In the genomic region with DNA sequence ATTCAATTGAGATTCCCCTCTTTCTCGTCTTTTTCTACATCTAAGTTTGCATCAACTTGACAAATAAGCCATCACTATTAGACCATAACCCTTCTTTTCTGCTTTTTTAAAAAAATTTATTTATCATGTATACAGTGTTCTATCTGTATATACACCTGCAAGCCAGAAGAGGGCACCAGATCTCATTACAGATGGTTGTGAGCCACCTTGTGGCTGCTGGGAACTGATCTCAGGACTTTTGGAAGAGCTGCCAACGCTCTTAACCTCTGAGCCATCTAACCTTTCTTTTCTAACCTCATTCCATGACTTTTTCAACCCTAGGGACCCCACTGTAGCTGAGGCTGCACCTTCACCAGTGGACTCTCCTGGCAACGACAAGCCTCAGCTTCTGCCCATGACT, we compare ENCODE assay signal across 24 mouse cellular contexts. TPM values are rescaled to one million over a fixed set of nuclear protein-coding genes. Genes with fewer than 3 reads are reported as not detected.
DNase-seq lines count a peak whose midpoint lies in the region; ATAC-seq and TF ChIP-seq lines count a peak whose summit lies in the region.
"Had no signal": no experiment of that assay in that cellular context is flagged by ENCODE, and none has a peak within 500 bp of the region (broad histone marks: within the 10 kb centered on the region; RNA-seq: fewer than 3 reads in every experiment).

No protein-coding gene starts in this region.

- in situ Hi-C loops in ES-E14 (cut with MboI; ENCODE audit: low sequenced_read_pairs in 2 of 2, unreplicated experiment in 2 of 2): no loop called here

- H3K4me3 ChIP-seq in heart, postnatal 0 days (ENCODE audit: low read depth, low read length): no peak overlapping the region
- H3K4me3 ChIP-seq in heart, embryonic 11.5 days (ENCODE audit: low read depth, low read length): no peak overlapping the region
- no peak overlapping the region for H3K4me3 ChIP-seq in liver, adult 2 months (ENCODE audit: insufficient read depth, low read depth, low read length)
- no peak overlapping the region for H3K4me3 ChIP-seq in liver, embryonic 11.5 days (ENCODE audit: low read depth, low read length)
- no peak overlapping the region for H3K4me3 ChIP-seq in ES-E14 (ENCODE audit: insufficient read depth in 1 of 2, low read depth in 1 of 2, low read length in 2 of 2, poor library complexity in 1 of 2, severe bottlenecking in 1 of 2)
- H3K4me3 ChIP-seq in forebrain, embryonic 12.5 days (replicated peaks): no peak overlapping the region
- H3K4me3 ChIP-seq: embryonic facial prominence, embryonic 10.5 days; heart, embryonic 10.5 days; hindbrain, embryonic 10.5 days; limb, embryonic 13.5 days; midbrain, embryonic 15.5 days; myocyte; stomach, embryonic 15.5 days had no signal

- no peak overlapping the region for H3K4me2 ChIP-seq in heart, postnatal 0 days (ENCODE audit: low read depth, low read length)
- no peak overlapping the region for H3K4me2 ChIP-seq in heart, embryonic 11.5 days
- no peak overlapping the region for H3K4me2 ChIP-seq in liver, embryonic 11.5 days
- H3K4me2 ChIP-seq in forebrain, embryonic 12.5 days: no peak overlapping the region
- H3K4me2 ChIP-seq: limb, embryonic 13.5 days; midbrain, embryonic 15.5 days; stomach, embryonic 15.5 days had no signal

- no peak for ATAC-seq in heart, postnatal 0 days (ENCODE audit: insufficient read depth, low read depth)
- ATAC-seq in heart, embryonic 11.5 days (replicated peaks; ENCODE audit: insufficient number of reproducible peaks, low FRiP score, low TSS enrichment): no peak
- no peak for ATAC-seq in liver, embryonic 11.5 days (replicated peaks; ENCODE audit: low FRiP score)
- ATAC-seq in forebrain, embryonic 12.5 days (ENCODE audit: low FRiP score): no peak
- ATAC-seq: midbrain, embryonic 15.5 days had no signal

- no peaks in the 10 kb centered on the region for H3K36me3 ChIP-seq in heart, postnatal 0 days (replicated peaks; ENCODE audit: control insufficient read depth, insufficient read depth, low read length)
- no peaks in the 10 kb centered on the region for H3K36me3 ChIP-seq in heart, embryonic 11.5 days (ENCODE audit: control insufficient read depth, insufficient read depth, low read length)
- H3K36me3 ChIP-seq in liver, adult 2 months (ENCODE audit: control insufficient read depth, insufficient read depth, low read length): no peaks in the 10 kb centered on the region
- 0 out of 2 replicates have a peak, but pooled peaks cover 2% of the 10 kb centered on the region for H3K36me3 ChIP-seq in liver, embryonic 11.5 days (ENCODE audit: control insufficient read depth, insufficient read depth, low read length)
- H3K36me3 ChIP-seq in ES-E14 (ENCODE audit: control insufficient read depth, insufficient read depth, low read length, poor library complexity, severe bottlenecking): peaks cover 31% of the 10 kb centered on the region
- H3K36me3 ChIP-seq in forebrain, embryonic 12.5 days (replicated peaks): no peaks in the 10 kb centered on the region
- H3K36me3 ChIP-seq: limb, embryonic 13.5 days; midbrain, embryonic 15.5 days; stomach, embryonic 15.5 days had no signal

- H3K27ac ChIP-seq in heart, postnatal 0 days (ENCODE audit: low read depth): no peak overlapping the region
- no peak overlapping the region for H3K27ac ChIP-seq in heart, embryonic 11.5 days (ENCODE audit: low read depth, low read length)
- H3K27ac ChIP-seq in liver, adult 2 months (replicated peaks; ENCODE audit: insufficient read depth, low read depth, low read length): no peak overlapping the region
- H3K27ac ChIP-seq in liver, embryonic 11.5 days (ENCODE audit: low read depth, low read length): no peak overlapping the region
- H3K27ac ChIP-seq in ES-E14 (ENCODE audit: insufficient read depth, low read depth, low read length, poor library complexity, severe bottlenecking): no peak overlapping the region
- no peak overlapping the region for H3K27ac ChIP-seq in forebrain, embryonic 12.5 days
- H3K27ac ChIP-seq: embryonic facial prominence, embryonic 10.5 days; heart, embryonic 10.5 days; hindbrain, embryonic 10.5 days; limb, embryonic 13.5 days; midbrain, embryonic 15.5 days; stomach, embryonic 15.5 days had no signal

- no peaks in the 10 kb centered on the region for H3K27me3 ChIP-seq in heart, postnatal 0 days (ENCODE audit: control insufficient read depth, insufficient read depth, low read length)
- no peaks in the 10 kb centered on the region for H3K27me3 ChIP-seq in heart, embryonic 11.5 days (ENCODE audit: control insufficient read depth, insufficient read depth, low read length)
- no peaks in the 10 kb centered on the region for H3K27me3 ChIP-seq in liver, adult 2 months (ENCODE audit: control insufficient read depth, insufficient read depth, low read length)
- no peaks in the 10 kb centered on the region for H3K27me3 ChIP-seq in liver, embryonic 11.5 days (replicated peaks; ENCODE audit: control insufficient read depth, insufficient read depth, low read length)
- H3K27me3 ChIP-seq in forebrain, embryonic 12.5 days: no peaks in the 10 kb centered on the region
- H3K27me3 ChIP-seq: limb, embryonic 13.5 days; midbrain, embryonic 15.5 days; stomach, embryonic 15.5 days had no signal

- TF ChIP-seq POLR2A in liver, adult 2 months (IDR thresholded peaks at IDR 0.05; ENCODE audit: extremely low read depth, insufficient read depth, low read length): no peak

- H3K79me2 ChIP-seq in liver, adult 2 months (ENCODE audit: control insufficient read depth, insufficient read depth, low read length): no peaks in the 10 kb centered on the region

- WGBS in heart, postnatal 0 days: 92% methylated on average over 3 of the region's 3 CpGs
- 91% methylated on average over 3 of the region's 3 CpGs for WGBS in heart, embryonic 11.5 days (ENCODE audit: insufficient replicate concordance)
- WGBS in liver, adult 2 months: 96% methylated on average over 3 of the region's 3 CpGs
- WGBS in liver, embryonic 11.5 days: 87% methylated on average over 3 of the region's 3 CpGs
- WGBS in forebrain, embryonic 12.5 days: 93% methylated on average over 3 of the region's 3 CpGs

- DNase-seq in heart, postnatal 0 days (ENCODE audit: low spot score): no peak
- DNase-seq in liver, adult 2 months (ENCODE audit: extremely low read depth, low read depth, low spot score): no peak
- DNase-seq in liver, embryonic 11.5 days (ENCODE audit: low spot score): no peak
- DNase-seq in A20 (ENCODE audit: low read depth, low spot score) (peak; percentile 19), ES-E14 (ENCODE audit: low read depth, low spot score) (no peak)
- DNase-seq in urinary bladder, postnatal 25 days (ENCODE audit: low spot score): no peak
- DNase-seq: adrenal gland, postnatal 36 days; cerebellum, adult 9-10 months; heart, postnatal 10 days; kidney, adult 2 months; kidney, postnatal 14 days; layer of hippocampus, postnatal 36 days; lung, adult 18-20 months; lung, postnatal 36 days; thymus, adult 18-20 months had no signal

- peaks cover 3% of the 10 kb centered on the region; the same call in 1 of the 2 replicates for H3K9me3 ChIP-seq in heart, postnatal 0 days (replicated peaks; ENCODE audit: control insufficient read depth, low read length)
- H3K9me3 ChIP-seq in heart, embryonic 11.5 days (replicated peaks; ENCODE audit: control insufficient read depth, low read length): peaks cover 2% of the 10 kb centered on the region; the same call in 1 of the 2 replicates
- no peaks in the 10 kb centered on the region; the same call in 1 of the 2 replicates for H3K9me3 ChIP-seq in liver, embryonic 11.5 days (ENCODE audit: control insufficient read depth, low read length)
- H3K9me3 ChIP-seq in ES-E14 (ENCODE audit: control insufficient read depth, insufficient read depth, low read depth, low read length): no peaks in the 10 kb centered on the region
- 0 out of 2 replicates have a peak, but pooled peaks cover 3% of the 10 kb centered on the region for H3K9me3 ChIP-seq in forebrain, embryonic 12.5 days
- H3K9me3 ChIP-seq: embryonic facial prominence, embryonic 10.5 days; heart, embryonic 10.5 days; hindbrain, embryonic 10.5 days; limb, embryonic 13.5 days; midbrain, embryonic 15.5 days; stomach, embryonic 15.5 days had no signal

- peaks cover 25% of the 10 kb centered on the region for H3K4me1 ChIP-seq in heart, postnatal 0 days (ENCODE audit: control insufficient read depth, insufficient read depth)
- H3K4me1 ChIP-seq in heart, embryonic 11.5 days (ENCODE audit: control insufficient read depth, insufficient read depth, low read length): peaks cover 22% of the 10 kb centered on the region
- H3K4me1 ChIP-seq in liver, adult 2 months (ENCODE audit: control insufficient read depth, insufficient read depth, low read length): no peaks in the 10 kb centered on the region
- peaks cover 12% of the 10 kb centered on the region for H3K4me1 ChIP-seq in liver, embryonic 11.5 days (replicated peaks; ENCODE audit: control insufficient read depth, insufficient read depth, low read length)
- H3K4me1 ChIP-seq in ES-E14 (ENCODE audit: control insufficient read depth in 2 of 2, insufficient read depth in 2 of 2, low read length in 2 of 2, poor library complexity in 1 of 2): peaks cover 0 to 25% of the 10 kb centered on the region in 2 experiments; a peak in 2 of 4 replicates
- peaks cover 8% of the 10 kb centered on the region; the same call in 1 of the 2 replicates for H3K4me1 ChIP-seq in forebrain, embryonic 12.5 days
- H3K4me1 ChIP-seq: midbrain, embryonic 15.5 days had no signal

- peak; percentile 15; the same call in 1 of the 2 replicates for TF ChIP-seq CTCF in heart, postnatal 0 days (IDR thresholded peaks at IDR 0.05; ENCODE audit: low read depth)
- TF ChIP-seq CTCF in liver, adult 2 months (IDR thresholded peaks at IDR 0.05; ENCODE audit: low read depth, low read length): 0 out of 2 replicates have a peak, but pooled peaks have one; percentile 1

- TF ChIP-seq EP300 in heart, postnatal 0 days (IDR thresholded peaks at IDR 0.05; ENCODE audit: low read depth): no peak

- no peak overlapping the region for H3K9ac ChIP-seq in heart, postnatal 0 days (replicated peaks; ENCODE audit: low read depth, low read length)
- H3K9ac ChIP-seq in heart, embryonic 11.5 days (ENCODE audit: low read depth, low read length): no peak overlapping the region
- no peak overlapping the region for H3K9ac ChIP-seq in liver, adult 2 months (ENCODE audit: low read depth, low read length)
- H3K9ac ChIP-seq in liver, embryonic 11.5 days (ENCODE audit: low read depth, low read length): no peak overlapping the region
- no peak overlapping the region for H3K9ac ChIP-seq in ES-E14 (ENCODE audit: insufficient read depth, low read depth, low read length, poor library complexity, severe bottlenecking)
- no peak overlapping the region for H3K9ac ChIP-seq in forebrain, embryonic 12.5 days
- H3K9ac ChIP-seq: limb, embryonic 13.5 days; midbrain, embryonic 15.5 days; stomach, embryonic 15.5 days had no signal

RNA-seq across cellular contexts. Expression of a gene that starts 13.4 kb away (rescaled TPM):
- 69.6 and 95.7 TPM in 2 replicates for total RNA-seq in heart, postnatal 0 days (2014; rRNA removed; ENCODE audit: low replicate concordance)
- polyA plus RNA-seq in heart, postnatal 0 days (2015; fragmentation: Nextera tagmentation; extraction: Ambion mirVana): 16.6 and 16.9 TPM in 2 replicates
- polyA plus RNA-seq in heart, embryonic 11.5 days (2014; fragmentation: Nextera tagmentation; extraction: Ambion mirVana): 24.0 and 27.5 TPM in 2 replicates
- 0.65 and 0.74 TPM in 2 replicates for total RNA-seq in liver, adult 2 months (2014; rRNA removed)
- 1.6 and 4.0 TPM in 2 replicates for polyA plus RNA-seq in liver, adult 2 months (2012; rRNA removed)
- 10.7 and 15.5 TPM in 2 replicates for polyA plus RNA-seq in liver, embryonic 11.5 days (2014; fragmentation: Nextera tagmentation; extraction: Ambion mirVana)
- 291 and 497 TPM in 2 replicates for total RNA-seq in ES-E14 (2012; rRNA removed)
- 4.9 and 5.1 TPM in 2 replicates for polyA plus RNA-seq in forebrain, embryonic 12.5 days (2016; fragmentation: Nextera tagmentation; extraction: Ambion mirVana)

RNA-seq across cellular contexts. Expression of a gene that starts 41.0 kb away (rescaled TPM):
- 74.5 and 115 TPM in 2 replicates for total RNA-seq in heart, postnatal 0 days (2014; rRNA removed; ENCODE audit: low replicate concordance)
- polyA plus RNA-seq in heart, postnatal 0 days (2015; fragmentation: Nextera tagmentation; extraction: Ambion mirVana): 130 and 156 TPM in 2 replicates
- polyA plus RNA-seq in heart, embryonic 11.5 days (2014; fragmentation: Nextera tagmentation; extraction: Ambion mirVana): 121 and 126 TPM in 2 replicates
- 30.7 and 37.1 TPM in 2 replicates for total RNA-seq in liver, adult 2 months (2014; rRNA removed)
- 95.4 and 107 TPM in 2 replicates for polyA plus RNA-seq in liver, adult 2 months (2012; rRNA removed)
- 211 and 217 TPM in 2 replicates for polyA plus RNA-seq in liver, embryonic 11.5 days (2014; fragmentation: Nextera tagmentation; extraction: Ambion mirVana)
- 169 and 196 TPM in 2 replicates for total RNA-seq in ES-E14 (2012; rRNA removed)
- polyA plus RNA-seq in forebrain, embryonic 12.5 days (2016; fragmentation: Nextera tagmentation; extraction: Ambion mirVana): 213 and 225 TPM in 2 replicates

RNA-seq across cellular contexts. Expression of a gene that starts 44.9 kb away (rescaled TPM):
- total RNA-seq in heart, postnatal 0 days (2014; rRNA removed; ENCODE audit: low replicate concordance): 706 and 957 TPM in 2 replicates
- polyA plus RNA-seq in heart, postnatal 0 days (2015; fragmentation: Nextera tagmentation; extraction: Ambion mirVana): 356 and 378 TPM in 2 replicates
- polyA plus RNA-seq in heart, embryonic 11.5 days (2014; fragmentation: Nextera tagmentation; extraction: Ambion mirVana): 347 and 390 TPM in 2 replicates
- total RNA-seq in liver, adult 2 months (2014; rRNA removed): 713 and 1,049 TPM in 2 replicates
- 880 and 922 TPM in 2 replicates for polyA plus RNA-seq in liver, adult 2 months (2012; rRNA removed)
- 736 and 852 TPM in 2 replicates for polyA plus RNA-seq in liver, embryonic 11.5 days (2014; fragmentation: Nextera tagmentation; extraction: Ambion mirVana)
- total RNA-seq in ES-E14 (2012; rRNA removed): 4,130 and 4,285 TPM in 2 replicates
- polyA plus RNA-seq in forebrain, embryonic 12.5 days (2016; fragmentation: Nextera tagmentation; extraction: Ambion mirVana): 464 and 488 TPM in 2 replicates
